Mouse (Mus musculus) retina, postnatal 1 day (tissue): Measurements from ENCODE around the gene Nudt4.

ENCODE experiments used
- DNase-seq: peaks from one replicate; pipeline ENCODE4 v3.0.0-alpha.2; 2012

Gene Nudt4

GRCm38 (mm10) chr10:95535399-95536221 lies 28.3 kb downstream of the Nudt4 start:
- DNase-seq = no peak

DNA sequence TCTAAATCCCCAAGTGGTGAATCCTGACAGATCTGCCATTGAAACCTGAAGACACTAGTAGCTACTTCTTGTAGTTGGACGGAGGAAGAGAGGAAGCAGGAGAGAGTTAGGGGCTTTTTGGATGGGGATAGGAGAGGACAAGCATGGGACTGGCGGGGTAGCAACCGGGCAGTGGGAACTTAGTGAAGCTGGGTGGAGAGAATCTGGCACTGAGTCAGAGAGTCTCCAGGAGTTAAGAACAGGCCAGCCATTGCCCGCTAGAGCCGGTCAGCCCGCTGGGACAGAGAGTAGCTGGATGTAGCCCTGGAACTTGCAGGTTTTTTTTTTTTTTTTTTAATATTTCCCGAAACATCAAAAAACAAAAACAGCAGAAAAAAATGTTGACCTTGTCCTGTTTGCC lies 30.6 kb downstream of the Nudt4 start:
- no peak for DNase-seq

GRCm38 (mm10) chr10:95532916-95533315 lies 31.0 kb downstream of the Nudt4 start:
- no peak for DNase-seq

DNA sequence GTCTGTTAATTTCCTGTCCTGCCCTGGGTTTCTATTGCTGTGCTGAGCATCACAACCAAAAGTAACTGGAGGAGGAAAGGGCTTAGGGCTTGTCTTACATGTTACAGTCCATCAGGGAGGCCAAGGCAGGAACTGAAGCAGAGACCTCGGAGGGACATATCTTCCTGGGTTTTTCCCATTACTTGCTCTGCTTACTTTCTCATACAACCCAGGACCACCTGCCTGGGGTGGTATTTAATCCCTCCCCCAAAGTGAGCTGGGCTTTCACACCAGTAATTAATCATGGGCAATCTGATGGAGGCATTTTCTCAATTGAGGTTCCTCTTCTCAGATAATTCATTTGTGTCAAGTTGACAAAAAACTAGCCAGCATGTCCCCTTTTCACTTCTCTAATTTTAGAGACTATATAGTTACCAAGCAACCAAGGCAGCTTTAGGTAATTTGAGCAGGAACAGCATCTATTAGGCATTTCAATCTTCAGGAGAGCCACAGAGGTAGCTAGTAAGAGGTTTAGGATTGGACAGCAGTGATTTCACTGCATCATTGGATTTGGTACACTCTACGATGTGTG lies 33.3 kb downstream of the Nudt4 start:
- DNase-seq = no peak

- DNase-seq = no peak
Measured at GRCm38 (mm10) chr10:95526495-95527122, 37.3 kb downstream of the Nudt4 start.

- no peak for DNase-seq
Measured at GRCm38 (mm10) chr10:95525871-95526270, 38.1 kb downstream of the Nudt4 start.

DNA sequence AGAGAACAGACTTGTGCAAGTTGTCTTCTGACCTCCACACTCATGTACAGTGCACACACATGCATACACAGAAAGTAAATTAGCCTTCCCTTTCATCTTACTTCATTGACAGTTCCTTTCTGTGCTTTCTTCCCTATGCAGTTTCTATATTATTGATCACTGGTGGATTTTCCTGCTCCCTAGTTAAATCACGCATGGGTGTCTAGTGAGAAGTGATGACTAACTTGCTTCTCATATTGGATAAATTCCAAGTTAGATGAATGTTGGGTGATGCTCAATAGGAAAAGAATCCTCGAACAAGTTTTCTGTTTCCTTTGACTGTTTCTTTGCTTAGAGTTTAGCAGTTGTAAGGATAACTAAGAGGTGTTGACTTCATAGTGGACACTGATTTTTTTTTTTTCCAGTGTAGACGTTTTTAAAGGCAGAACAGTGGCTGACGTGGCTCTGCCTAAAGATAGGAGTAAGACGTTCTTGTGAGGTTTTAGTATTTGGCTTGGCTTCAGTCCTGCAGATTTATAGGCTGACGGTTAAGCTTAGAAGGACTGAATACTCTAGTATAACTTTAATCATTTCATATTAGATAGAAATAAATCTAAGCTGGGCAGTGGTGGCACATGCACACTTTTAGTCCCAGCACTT lies 38.8 kb downstream of the Nudt4 start:
- no peak for DNase-seq

- DNase-seq = no peak
Measured at GRCm38 (mm10) chr10:95517656-95518055, 46.3 kb downstream of the Nudt4 start.

DNA sequence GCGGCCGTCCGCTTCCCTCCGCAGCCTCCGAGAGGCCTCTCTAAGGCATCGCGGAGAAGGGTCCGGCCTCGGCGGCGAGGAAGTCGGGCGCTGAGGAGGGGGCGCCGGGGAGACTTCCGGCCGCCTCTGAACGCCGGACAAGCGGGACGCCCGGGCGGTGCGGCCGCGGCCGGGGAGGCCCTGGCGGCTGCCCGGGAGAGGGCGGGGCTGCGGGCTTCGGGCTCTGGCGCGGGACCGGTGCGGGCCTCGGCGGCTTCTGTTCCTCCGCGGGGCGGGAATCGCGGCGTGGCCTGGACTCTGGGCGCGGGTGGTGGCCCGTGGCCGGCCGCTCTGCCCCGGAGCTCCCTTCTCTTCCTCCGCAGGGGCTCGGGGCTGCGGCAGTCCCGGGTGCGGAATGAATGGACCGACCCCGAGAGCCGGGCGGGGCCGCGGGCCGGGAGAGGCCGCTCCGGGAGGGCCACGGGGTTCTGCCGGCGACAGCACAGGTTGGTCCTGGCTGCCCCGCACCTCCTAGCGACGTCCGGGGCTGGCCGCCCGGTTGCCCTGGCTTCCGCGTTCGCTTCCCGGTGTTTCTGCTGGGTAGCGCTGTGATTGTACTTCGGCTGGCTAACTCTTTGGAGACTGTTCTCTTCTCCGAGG lies 48.5 kb downstream of the Nudt4 start:
- no peak for DNase-seq

- DNase-seq = peak; percentile 99
Measured at GRCm38 (mm10) chr10:95514656-95515292, 49.2 kb downstream of the Nudt4 start, which contains the start of gene Ube2n. Gene Ube2n (plus strand): TSS chr10:95515145.

GRCm38 (mm10) chr10:95513768-95514556 lies 50.0 kb downstream of the Nudt4 start:
- no peak for DNase-seq

GRCm38 (mm10) chr10:95512635-95513034 lies 51.3 kb downstream of the Nudt4 start:
- DNase-seq = no peak

DNA sequence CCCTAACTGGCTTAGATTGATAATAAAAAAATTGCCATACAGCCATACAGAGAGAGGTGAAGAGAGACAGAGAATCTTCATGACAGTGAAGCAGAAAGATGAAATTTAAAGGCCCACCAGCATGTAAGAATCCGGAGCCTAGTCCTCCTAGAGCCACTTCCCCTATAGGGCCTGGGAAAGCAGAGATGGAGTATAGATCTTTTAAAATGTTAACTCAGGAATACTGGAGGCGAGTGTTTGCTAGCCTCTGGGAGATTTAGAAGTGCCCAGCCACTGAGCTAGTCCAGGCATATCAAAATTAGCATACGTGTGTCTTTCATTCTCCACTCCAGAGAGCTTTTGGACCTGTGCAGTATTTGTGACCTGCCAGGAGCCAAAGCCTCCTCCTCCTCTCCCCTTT lies 54.7 kb downstream of the Nudt4 start:
- DNase-seq = no peak

DNA sequence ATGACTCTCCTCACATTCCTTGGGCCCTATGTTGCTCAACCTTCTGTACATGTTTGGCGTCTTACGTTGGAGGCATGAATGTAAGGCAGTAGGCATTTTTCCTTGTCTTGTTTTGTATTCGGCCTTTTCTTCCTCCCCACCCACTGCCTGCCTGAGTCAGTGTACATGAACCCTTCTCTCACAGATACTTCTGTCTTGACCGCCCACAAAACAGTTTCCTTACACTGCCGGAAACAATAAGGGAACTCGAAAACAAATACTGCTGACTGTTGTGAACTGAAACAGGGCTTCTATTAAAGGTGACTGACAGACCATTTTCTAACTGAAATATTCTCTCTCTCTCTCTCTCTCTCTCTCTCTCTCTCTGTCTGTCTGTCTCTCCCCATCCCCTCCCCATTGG lies 55.2 kb downstream of the Nudt4 start:
- no peak for DNase-seq

DNA sequence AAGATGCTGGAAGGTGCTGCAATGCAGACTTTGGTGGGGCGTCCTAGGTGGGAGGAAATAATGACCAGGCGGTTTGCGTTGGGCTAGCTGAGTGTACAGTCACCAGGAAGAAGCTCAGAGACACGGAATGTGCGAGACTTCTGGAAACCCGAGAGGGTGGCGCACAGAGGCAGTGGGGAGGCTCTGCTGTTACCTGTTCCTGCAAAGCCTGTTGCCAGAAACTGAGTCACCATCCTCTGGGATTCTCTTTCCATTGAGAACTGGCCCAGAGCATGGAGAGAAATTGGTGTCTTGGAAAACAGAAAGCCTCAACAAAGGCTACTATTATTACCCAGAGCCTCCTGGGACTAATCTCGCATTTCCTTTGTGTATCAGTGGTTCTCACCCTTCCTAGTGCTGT lies 55.8 kb downstream of the Nudt4 start:
- DNase-seq = no peak

DNA sequence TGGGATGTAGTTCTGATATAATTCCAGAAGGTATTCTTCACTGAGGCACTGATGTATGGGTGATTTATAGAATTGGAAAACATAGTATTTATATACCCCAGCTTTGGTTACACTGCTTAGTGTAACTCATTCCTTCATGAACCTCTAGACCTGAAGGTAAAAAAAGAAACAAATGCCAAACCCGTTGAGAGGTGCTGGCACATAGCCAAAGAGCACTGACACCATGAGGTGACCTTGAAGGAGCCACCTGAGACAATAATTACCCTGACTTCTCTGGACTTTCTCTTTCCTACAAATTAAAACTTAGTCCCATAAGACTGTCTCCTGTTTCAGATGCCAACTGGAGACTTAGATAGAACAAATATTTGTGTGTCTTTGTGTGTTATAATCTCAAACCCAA lies 59.6 kb downstream of the Nudt4 start:
- no peak for DNase-seq

- DNase-seq = no peak
Measured at GRCm38 (mm10) chr10:95503443-95504235, 60.3 kb downstream of the Nudt4 start.

DNA sequence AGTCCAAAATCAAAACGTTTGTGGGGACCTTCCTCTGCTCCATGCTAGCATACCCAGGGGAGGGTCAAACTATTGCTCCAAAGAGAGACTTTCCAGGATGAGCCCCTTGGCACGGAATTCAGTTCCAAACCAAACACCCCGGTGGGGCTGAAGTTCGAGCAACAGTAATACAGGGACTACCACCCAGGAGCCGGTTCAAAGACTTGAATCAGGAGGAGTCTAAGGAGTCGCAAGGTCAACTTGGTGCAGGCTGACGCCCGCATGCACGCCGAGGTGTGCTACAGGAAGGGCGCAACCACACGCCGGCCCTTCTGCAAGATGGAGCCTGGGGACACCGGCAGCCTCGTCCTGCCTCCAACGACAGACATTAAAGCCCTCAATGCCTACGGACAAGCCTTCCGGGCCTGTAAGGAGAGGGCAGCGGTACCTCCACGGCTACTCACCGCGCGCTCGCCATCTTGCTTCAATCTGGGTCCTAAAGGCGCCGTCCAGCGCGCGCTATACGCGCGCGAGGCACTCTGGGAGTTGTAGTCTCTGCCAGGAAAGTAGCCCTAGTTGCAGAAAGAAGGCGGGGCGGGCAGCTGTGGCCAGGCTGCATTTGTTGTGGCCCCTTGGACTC lies 62.4 kb downstream of the Nudt4 start, which contains the start of gene Mrpl42:
Mrpl42 (minus strand) TSS at position 478 of the 619 bp plus-strand sequence.
- peak; percentile 94 for DNase-seq

- DNase-seq = no peak
Measured at GRCm38 (mm10) chr10:95501033-95501432, 62.9 kb downstream of the Nudt4 start.
